ENCODE assay signal across 30 mouse cellular contexts in genomic region chr5:103374162-103374561, GRCm38 (mm10). TPM values are rescaled to one million over a fixed set of nuclear protein-coding genes. Genes with fewer than 3 reads are reported as not detected.
A peak's percentile ranks its signal among the peaks of the same experiment; 100 is the strongest.
DNase-seq lines count a peak whose midpoint lies in the region; ATAC-seq and TF ChIP-seq lines count a peak whose summit lies in the region.
"Had no signal": no experiment of that assay in that cellular context is flagged by ENCODE, and none has a peak within 500 bp of the region (broad histone marks: within the 10 kb centered on the region; RNA-seq: fewer than 3 reads in every experiment).

No protein-coding gene starts in this region.

- ATAC-seq in Patski: peak; percentile 60
- peak; percentile 92 for ATAC-seq in kidney, embryonic 14.5 days (ENCODE audit: low FRiP score, low TSS enrichment)
- no peak for ATAC-seq in liver, embryonic 12.5 days
- ATAC-seq: CD4-positive, CD25-positive, alpha-beta regulatory T cell, adult 4 months; forebrain, postnatal 0 days; hindbrain, embryonic 16.5 days; lung, postnatal 0 days had no signal

- H3K27me3 ChIP-seq in Patski: no peaks in the 10 kb centered on the region
- no peaks in the 10 kb centered on the region for H3K27me3 ChIP-seq in kidney, embryonic 14.5 days (ENCODE audit: control insufficient read depth, insufficient read depth, low read length)
- peaks cover 56% of the 10 kb centered on the region for H3K27me3 ChIP-seq in liver, embryonic 12.5 days (replicated peaks)
- H3K27me3 ChIP-seq: embryonic facial prominence, embryonic 15.5 days; forebrain, embryonic 12.5 days; neural tube, embryonic 12.5 days had no signal

- peak; percentile 85 for DNase-seq in Patski (ENCODE audit: low read depth, low spot score)
- peak; percentile 82 for DNase-seq in kidney, adult 11 months
- DNase-seq in kidney, postnatal 14 days: peak; percentile 84
- no peak for DNase-seq in urinary bladder, postnatal 36 days (ENCODE audit: low spot score in 2 of 2)
- no peak for DNase-seq in embryo, embryonic 9.5 days (ENCODE audit: extremely low spot score)
- DNase-seq: adrenal gland, postnatal 25 days; cerebellum, adult 11-12 months; cerebellum, postnatal 10 days; forebrain, postnatal 0 days; gastrocnemius, postnatal 14 days; layer of hippocampus, postnatal 36 days; left cerebral cortex, postnatal 4 days; liver, embryonic 13.5 days; lung, adult 18-20 months; lung, postnatal 4 days; right cerebral cortex, postnatal 14 days; thymus, postnatal 14 days had no signal

- WGBS in kidney, embryonic 14.5 days: 38% methylated on average over 6 of the region's 6 CpGs
- WGBS in liver, embryonic 12.5 days (ENCODE audit: insufficient replicate concordance): 68% methylated on average over 6 of the region's 6 CpGs

- no peak for TF ChIP-seq CTCF in Patski (IDR thresholded peaks at IDR 0.05)

- H3K4me1 ChIP-seq in kidney, embryonic 14.5 days (ENCODE audit: control insufficient read depth, insufficient read depth, low read length): peaks cover 38% of the 10 kb centered on the region
- no peaks in the 10 kb centered on the region; the same call in 1 of the 2 replicates for H3K4me1 ChIP-seq in liver, embryonic 12.5 days
- H3K4me1 ChIP-seq: forebrain, embryonic 12.5 days; liver, embryonic 13.5 days; midbrain, embryonic 12.5 days; neural tube, embryonic 12.5 days had no signal

- H3K36me3 ChIP-seq in kidney, embryonic 14.5 days (ENCODE audit: control insufficient read depth, insufficient read depth, low read length): no peaks in the 10 kb centered on the region
- no peaks in the 10 kb centered on the region for H3K36me3 ChIP-seq in liver, embryonic 12.5 days
- H3K36me3 ChIP-seq: embryonic facial prominence, embryonic 10.5 days; embryonic facial prominence, embryonic 15.5 days; forebrain, embryonic 12.5 days; heart, embryonic 10.5 days; heart, embryonic 15.5 days; liver, embryonic 13.5 days; midbrain, embryonic 12.5 days; neural tube, embryonic 12.5 days had no signal

- in situ Hi-C loops in Patski (cut with MboI; ENCODE audit: low pct_unique_long_range_greater_than_20kb): no loop called here

- no peak overlapping the region for H3K9ac ChIP-seq in kidney, embryonic 14.5 days (ENCODE audit: low read depth, low read length)
- H3K9ac ChIP-seq in liver, embryonic 12.5 days: no peak overlapping the region
- H3K9ac ChIP-seq: embryonic facial prominence, embryonic 15.5 days; forebrain, embryonic 12.5 days; forebrain, postnatal 0 days; heart, embryonic 15.5 days; liver, embryonic 13.5 days; midbrain, embryonic 12.5 days; neural tube, embryonic 12.5 days had no signal

- no peak overlapping the region for H3K4me3 ChIP-seq in kidney, embryonic 14.5 days (ENCODE audit: low read length)
- no peak overlapping the region for H3K4me3 ChIP-seq in liver, embryonic 12.5 days
- H3K4me3 ChIP-seq: embryonic facial prominence, embryonic 10.5 days; embryonic facial prominence, embryonic 15.5 days; forebrain, embryonic 12.5 days; heart, embryonic 10.5 days; heart, embryonic 15.5 days; liver, embryonic 13.5 days; megakaryocyte, embryonic 14.5 days; midbrain, embryonic 12.5 days; neural tube, embryonic 12.5 days had no signal

- POLR2A ChIA-PET in Patski (lab: Charles Lee): interaction anchor here (0.7 to 2.0 kb wide), 3 partner anchors 49 to 318 kb away, joined by 3 to 8 read pairs (median 6); partner anchors contain the start of genes Aff1 and Ptpn13

- CTCF ChIA-PET in Patski (lab: Charles Lee): interaction anchor here (1.5 to 4.3 kb wide), 3 partner anchors 9 to 49 kb away, joined by 6 to 18 read pairs (median 13); no protein-coding TSS in a partner anchor

- H3K27ac ChIP-seq in kidney, embryonic 14.5 days (ENCODE audit: low read depth, low read length): peak overlapping the region; percentile 87
- H3K27ac ChIP-seq in liver, embryonic 12.5 days: no peak overlapping the region
- H3K27ac ChIP-seq: embryonic facial prominence, embryonic 10.5 days; embryonic facial prominence, embryonic 15.5 days; forebrain, embryonic 12.5 days; heart, embryonic 10.5 days; heart, embryonic 15.5 days; liver, embryonic 13.5 days; midbrain, embryonic 12.5 days; neural tube, embryonic 12.5 days had no signal

- no peak overlapping the region for H3K4me2 ChIP-seq in kidney, embryonic 14.5 days (replicated peaks; ENCODE audit: low read depth, low read length)
- no peak overlapping the region for H3K4me2 ChIP-seq in liver, embryonic 12.5 days
- H3K4me2 ChIP-seq: embryonic facial prominence, embryonic 15.5 days; forebrain, embryonic 12.5 days; heart, embryonic 15.5 days; liver, embryonic 13.5 days; midbrain, embryonic 12.5 days; neural tube, embryonic 12.5 days had no signal

- H3K9me3 ChIP-seq in kidney, embryonic 14.5 days (ENCODE audit: control insufficient read depth, low read length): no peaks in the 10 kb centered on the region
- no peaks in the 10 kb centered on the region for H3K9me3 ChIP-seq in liver, embryonic 12.5 days (replicated peaks)
- H3K9me3 ChIP-seq: embryonic facial prominence, embryonic 10.5 days; embryonic facial prominence, embryonic 15.5 days; forebrain, embryonic 12.5 days; heart, embryonic 10.5 days; heart, embryonic 15.5 days; liver, embryonic 13.5 days; midbrain, embryonic 12.5 days; neural tube, embryonic 12.5 days had no signal

RNA-seq across cellular contexts. Expression of gene Ptpn13, which starts 50.8 kb away (rescaled TPM):
- polyA plus RNA-seq in Patski (2021): 215 TPM
- 21.9 and 42.5 TPM in 2 replicates for polyA plus RNA-seq in kidney, embryonic 14.5 days (2014; fragmentation: Nextera tagmentation; extraction: Ambion mirVana)
- polyA plus RNA-seq in liver, embryonic 12.5 days (2016; fragmentation: Nextera tagmentation; extraction: Ambion mirVana): 3.6 and 4.6 TPM in 2 replicates

Comparison
In these comparisons a context has a peak if more than half of its experiments do, and no peak if none do; other contexts are left out.
1. DNase-seq: peak in Patski (single experiment), kidney, adult 11 months (single experiment) and kidney, postnatal 14 days (single experiment); none in urinary bladder, postnatal 36 days (0 of 2) and embryo, embryonic 9.5 days (single experiment).